8 mouse cellular contexts compared by ENCODE assay signal in the genomic region with DNA sequence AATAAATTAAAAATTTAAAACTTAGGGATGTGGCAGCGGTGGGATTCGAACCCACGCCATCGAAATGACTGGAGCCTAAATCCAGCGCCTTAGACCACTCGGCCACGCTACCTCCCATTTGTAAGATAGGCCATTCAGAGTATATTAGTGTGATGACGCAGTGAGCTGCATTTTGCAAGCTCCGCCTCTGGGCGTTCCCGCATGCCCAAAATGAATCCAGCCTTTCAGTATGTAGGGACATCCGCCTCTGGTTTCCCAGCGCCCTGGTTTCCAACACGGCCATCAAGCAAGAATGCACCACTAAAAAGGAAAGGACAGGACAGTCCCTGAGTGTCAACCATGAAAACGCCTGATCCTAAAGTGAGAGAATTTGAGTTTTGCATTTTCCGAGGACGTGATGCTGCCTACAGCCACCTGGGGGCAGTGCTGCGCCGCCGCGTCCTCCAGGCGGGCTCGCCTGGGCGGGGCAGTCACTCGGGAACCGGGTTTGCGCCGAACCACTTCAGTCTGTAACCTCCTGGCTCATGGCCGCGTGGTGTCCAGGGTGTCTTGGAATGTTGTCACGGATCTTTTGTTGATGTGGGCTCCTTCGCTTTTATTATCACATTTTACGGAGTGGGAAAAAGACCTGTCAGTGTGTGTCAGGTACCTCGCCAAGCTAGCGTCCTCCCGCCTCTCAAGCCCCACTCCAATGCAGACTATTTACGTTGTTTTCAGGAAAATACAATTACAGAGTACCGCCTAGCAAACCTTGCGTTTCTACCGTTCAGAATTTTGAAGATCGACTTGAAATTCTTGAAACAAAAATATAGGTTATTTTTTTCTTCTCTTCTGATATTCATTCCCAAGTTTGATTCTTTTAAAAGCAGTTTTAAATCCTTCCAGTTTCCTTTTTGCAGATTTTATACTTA. TPM values are rescaled to one million over a fixed set of nuclear protein-coding genes. Genes with fewer than 3 reads are reported as not detected.
DNase-seq lines count a peak whose midpoint lies in the region; ATAC-seq and TF ChIP-seq lines count a peak whose summit lies in the region.

No protein-coding gene starts in this region.

- peaks cover 37% of the 10 kb centered on the region for H3K27me3 ChIP-seq in hindbrain, embryonic 10.5 days (ENCODE audit: insufficient read depth, poor library complexity, severe bottlenecking)
- H3K27me3 ChIP-seq in lung, embryonic 16.5 days (ENCODE audit: control insufficient read depth, insufficient read depth, low read depth, low read length), result no peaks in the 10 kb centered on the region
- no peaks in the 10 kb centered on the region for H3K27me3 ChIP-seq in thymus, adult 2 months (ENCODE audit: control insufficient read depth, insufficient read depth, low read length)

- peak; percentile 93 for DNase-seq in Muller cell, postnatal 12 days (ENCODE audit: inconsistent ontology term)
- DNase-seq in cerebellum, adult 9-10 months, result peak; percentile 97
- DNase-seq in hindbrain, embryonic 10.5 days (ENCODE audit: low spot score), result peak; percentile 92
- peak; percentile 93 for DNase-seq in layer of hippocampus, adult 9-11 months
- peak; percentile 81 for DNase-seq in ovary, adult 18-20 months (ENCODE audit: low spot score)
- DNase-seq in thymus, adult 2 months, result peak; percentile 93

- no peaks in the 10 kb centered on the region for H3K36me3 ChIP-seq in hindbrain, embryonic 10.5 days
- no peaks in the 10 kb centered on the region for H3K36me3 ChIP-seq in lung, embryonic 16.5 days (ENCODE audit: control insufficient read depth, insufficient read depth, low read length)
- no peaks in the 10 kb centered on the region for H3K36me3 ChIP-seq in thymus, adult 2 months (ENCODE audit: control insufficient read depth, insufficient read depth, low read length)

- peak overlapping the region; percentile 64 for H3K4me2 ChIP-seq in lung, embryonic 16.5 days (ENCODE audit: low read depth, low read length)

- peak overlapping the region; percentile 72 for H3K9ac ChIP-seq in lung, embryonic 16.5 days (ENCODE audit: low read length)

- peaks cover 23% of the 10 kb centered on the region for H3K4me1 ChIP-seq in hindbrain, embryonic 10.5 days (replicated peaks)
- peaks cover 5% of the 10 kb centered on the region for H3K4me1 ChIP-seq in lung, embryonic 16.5 days (replicated peaks; ENCODE audit: control insufficient read depth, insufficient read depth, low read length)
- H3K4me1 ChIP-seq in thymus, adult 2 months (replicated peaks; ENCODE audit: control insufficient read depth, insufficient read depth, low read length), result peaks cover 9% of the 10 kb centered on the region

- no peaks in the 10 kb centered on the region for H3K9me3 ChIP-seq in hindbrain, embryonic 10.5 days
- no peaks in the 10 kb centered on the region for H3K9me3 ChIP-seq in lung, embryonic 16.5 days (ENCODE audit: control insufficient read depth, low read length)

- TF ChIP-seq CTCF in thymus, adult 2 months (IDR thresholded peaks at IDR 0.05; ENCODE audit: borderline replicate concordance, control insufficient read depth, extremely low read depth, insufficient read depth, low read length, poor library complexity), result peak; percentile 99

- WGBS in hindbrain, embryonic 10.5 days, result 1% methylated on average over 41 of the region's 41 CpGs
- WGBS in lung, embryonic 16.5 days, result under 1% methylated on average over 41 of the region's 41 CpGs
- under 1% methylated on average over 41 of the region's 41 CpGs for WGBS in thymus, adult 2 months

- peak; percentile 56 for ATAC-seq in frontal cortex, adult (ENCODE audit: low TSS enrichment)
- peak; percentile 91 for ATAC-seq in lung, embryonic 16.5 days (ENCODE audit: low read depth)

- TF ChIP-seq POLR2A in thymus, adult 2 months (IDR thresholded peaks at IDR 0.05; ENCODE audit: control insufficient read depth, extremely low read depth, insufficient read depth, low read length, poor library complexity), result 0 out of 2 replicates have a peak, but pooled peaks have one; percentile 10

- H3K27ac ChIP-seq in hindbrain, embryonic 10.5 days, result peak overlapping the region; percentile 78
- H3K27ac ChIP-seq in lung, embryonic 16.5 days (ENCODE audit: low read length), result peak overlapping the region; percentile 68
- no peak overlapping the region for H3K27ac ChIP-seq in thymus, adult 2 months (ENCODE audit: control insufficient read depth, insufficient read depth, low read length)

- peak overlapping the region; percentile 61 for H3K4me3 ChIP-seq in hindbrain, embryonic 10.5 days
- peak overlapping the region; percentile 74 for H3K4me3 ChIP-seq in lung, embryonic 16.5 days (ENCODE audit: low read length)
- peak overlapping the region; percentile 86 for H3K4me3 ChIP-seq in thymus, adult 2 months (ENCODE audit: control insufficient read depth, insufficient read depth, low read length)

RNA-seq across cellular contexts. Expression of gene Eef2k, which starts 6.9 kb away (rescaled TPM):
- 26.9 and 30.1 TPM in 2 replicates for polyA plus RNA-seq in hindbrain, embryonic 10.5 days (2016; fragmentation: Nextera tagmentation; extraction: Ambion mirVana)
- polyA plus RNA-seq in lung, embryonic 16.5 days (2015; fragmentation: Nextera tagmentation; extraction: Ambion mirVana), result 48.5 and 54.6 TPM in 2 replicates
- 26.2 and 29.5 TPM in 2 replicates for polyA plus RNA-seq in thymus, adult 2 months (2012; rRNA removed)

RNA-seq across cellular contexts. Expression of gene Gm5737, which starts 23.5 kb away (rescaled TPM):
- not detected in 2 replicates for polyA plus RNA-seq in hindbrain, embryonic 10.5 days (2016; fragmentation: Nextera tagmentation; extraction: Ambion mirVana)
- polyA plus RNA-seq in lung, embryonic 16.5 days (2015; fragmentation: Nextera tagmentation; extraction: Ambion mirVana), result not detected in 2 replicates
- 0.08 TPM in 1 of 2 replicates, not detected in the other for polyA plus RNA-seq in thymus, adult 2 months (2012; rRNA removed)
